Mouse (Mus musculus): ENCODE measurements around the gene Gpr179.

- no peak for TF ChIP-seq CTCF (IDR thresholded peaks at IDR 0.05; ENCODE audit: low read depth, low read length)
- no peak for TF ChIP-seq POLR2A (IDR thresholded peaks at IDR 0.05; ENCODE audit: extremely low read depth, insufficient read depth, low read length)
Measured at GRCm38 (mm10) chr11:97333044-97333443, 18.8 kb downstream of the Gpr179 start.
